Mouse (Mus musculus): ENCODE data around the gene Arpp19.

Arpp19 gene

DNA sequence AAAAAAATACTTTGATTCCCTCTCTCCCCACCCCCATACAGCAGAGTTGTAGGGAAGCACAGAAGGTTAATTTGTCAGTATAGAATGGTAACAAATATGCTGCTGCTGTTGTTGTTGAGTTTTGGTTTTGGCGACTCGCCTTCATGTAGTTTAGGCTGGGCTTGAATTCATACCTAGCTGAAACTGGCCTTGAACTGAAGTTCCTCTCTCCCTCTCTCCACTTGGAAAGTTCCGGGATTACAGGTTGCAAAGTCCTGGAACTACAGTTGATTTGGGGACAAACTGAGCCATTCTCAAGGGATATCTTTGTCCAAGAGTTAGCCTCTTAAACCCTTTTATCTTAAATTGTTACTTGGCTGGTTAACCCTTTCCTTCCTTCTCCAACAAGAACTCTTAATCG lies 1.5 kb upstream of the Arpp19 start:
- ATAC-seq (ENCODE audit: low TSS enrichment): no peak

DNA sequence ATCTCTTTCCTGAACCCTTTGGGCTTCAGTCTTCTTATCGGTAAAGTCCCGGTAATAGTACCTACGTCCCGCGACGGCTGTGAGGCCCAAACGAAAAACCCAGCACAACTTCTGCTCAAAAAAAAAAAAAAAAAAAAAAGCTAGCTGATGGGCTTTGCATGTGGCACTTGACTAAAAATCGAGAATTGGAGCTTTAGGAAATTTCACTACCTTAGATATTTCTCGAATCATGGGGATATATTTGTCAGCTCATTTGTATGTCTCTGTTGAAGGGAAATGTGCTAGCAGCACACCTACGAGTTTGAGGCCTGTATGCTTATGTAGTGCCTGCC lies 909 bp downstream of the Arpp19 start:
- no peak for ATAC-seq (ENCODE audit: low TSS enrichment)

GRCm38 (mm10) chr9:75040566-75040965 lies 3.2 kb downstream of the Arpp19 start:
- ATAC-seq (ENCODE audit: low TSS enrichment): no peak

DNA sequence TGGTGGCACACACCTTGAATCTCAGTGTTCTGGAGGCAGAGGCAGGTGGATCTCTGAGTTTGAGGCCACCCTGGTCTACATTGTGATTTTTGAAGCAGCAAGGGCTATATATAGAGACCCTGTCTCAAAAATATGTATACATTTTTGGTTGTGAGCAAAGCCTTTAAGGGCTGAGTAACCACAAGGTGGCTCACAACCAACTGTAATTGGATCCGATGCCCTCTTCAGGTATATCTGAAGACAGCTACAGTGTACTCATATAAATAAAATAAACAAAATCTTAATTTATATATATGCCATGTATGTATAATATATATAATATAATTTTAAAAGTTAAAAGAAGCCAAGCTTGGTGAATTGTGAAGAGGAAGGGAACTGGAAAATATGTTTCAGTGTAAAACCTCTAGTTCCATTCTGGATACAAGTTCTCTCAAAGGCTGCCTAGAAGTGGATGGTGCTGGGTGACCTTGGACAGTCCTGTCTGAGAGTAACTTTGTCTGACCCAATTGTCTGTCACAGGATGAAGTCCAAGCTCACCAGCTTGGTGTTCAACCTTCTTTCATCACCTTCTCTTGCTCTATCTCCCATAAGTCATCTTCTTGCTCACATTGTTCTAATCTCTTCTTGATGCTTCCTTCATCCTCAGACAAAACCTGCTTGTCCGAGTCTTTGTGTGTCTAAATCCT lies 4.6 kb downstream of the Arpp19 start:
- no peak for ATAC-seq (ENCODE audit: low TSS enrichment)

DNA sequence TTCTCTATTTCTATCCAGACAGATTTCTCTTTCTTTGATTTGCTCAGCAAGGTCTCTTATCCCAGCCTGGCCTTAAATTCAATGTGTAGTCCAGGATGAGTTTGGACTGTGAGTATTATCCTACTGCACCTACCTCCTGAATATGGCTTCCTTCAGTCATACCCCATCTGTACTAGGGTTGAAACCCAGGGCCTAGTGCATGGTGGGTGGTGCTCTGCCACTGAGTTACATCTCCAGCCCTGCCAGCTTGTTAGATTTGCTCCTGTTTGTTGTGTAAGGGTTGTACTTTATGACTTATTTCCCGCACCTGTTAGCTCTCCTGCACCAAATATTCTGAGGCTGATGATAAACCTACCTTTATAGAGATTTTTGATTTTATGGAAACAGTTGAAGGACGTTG lies 5.8 kb downstream of the Arpp19 start:
- no peak for ATAC-seq (ENCODE audit: low TSS enrichment)

DNA sequence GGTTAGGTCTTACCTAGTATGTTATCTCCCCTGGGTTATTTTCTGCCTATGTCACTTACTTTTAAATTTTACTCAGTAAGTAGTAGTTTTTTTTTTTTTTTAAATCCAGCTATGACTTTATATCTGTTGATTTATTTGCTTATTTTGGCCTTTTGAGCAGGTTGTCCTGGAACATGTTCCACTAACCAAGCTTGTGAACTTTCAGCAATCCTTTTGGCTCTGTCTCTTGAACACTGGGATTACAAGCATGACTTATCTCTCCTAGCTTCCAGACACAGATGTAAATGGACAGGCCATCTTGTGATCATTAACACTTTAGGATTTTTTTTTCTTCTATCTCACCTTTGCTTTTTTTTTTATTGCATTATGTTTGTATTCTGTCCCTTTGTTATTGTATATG lies 9.7 kb downstream of the Arpp19 start:
- ATAC-seq (ENCODE audit: low TSS enrichment): no peak

DNA sequence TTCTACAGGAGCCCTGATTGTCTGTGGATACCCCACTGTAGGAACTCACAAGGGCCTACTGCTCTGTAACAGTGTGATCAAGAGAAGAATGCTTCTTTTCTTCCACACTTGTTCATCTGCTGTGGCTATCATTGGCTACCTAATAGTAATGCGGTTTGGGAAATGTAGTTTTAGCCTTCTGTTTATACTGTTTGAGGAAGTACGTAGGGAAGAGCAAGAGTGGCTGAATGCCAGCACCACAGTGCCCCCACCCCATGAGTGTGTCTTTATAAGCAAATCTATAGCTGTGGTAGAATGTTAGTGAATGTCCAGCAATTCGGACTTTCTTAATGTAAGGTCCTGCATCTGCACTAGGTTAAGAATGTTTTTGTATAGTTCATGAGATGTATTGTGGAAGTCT lies 11.7 kb downstream of the Arpp19 start:
- ATAC-seq (ENCODE audit: low TSS enrichment): no peak

- ATAC-seq (ENCODE audit: low TSS enrichment): peak; percentile 77
Measured at GRCm38 (mm10) chr9:75050003-75050402, 12.6 kb downstream of the Arpp19 start.

DNA sequence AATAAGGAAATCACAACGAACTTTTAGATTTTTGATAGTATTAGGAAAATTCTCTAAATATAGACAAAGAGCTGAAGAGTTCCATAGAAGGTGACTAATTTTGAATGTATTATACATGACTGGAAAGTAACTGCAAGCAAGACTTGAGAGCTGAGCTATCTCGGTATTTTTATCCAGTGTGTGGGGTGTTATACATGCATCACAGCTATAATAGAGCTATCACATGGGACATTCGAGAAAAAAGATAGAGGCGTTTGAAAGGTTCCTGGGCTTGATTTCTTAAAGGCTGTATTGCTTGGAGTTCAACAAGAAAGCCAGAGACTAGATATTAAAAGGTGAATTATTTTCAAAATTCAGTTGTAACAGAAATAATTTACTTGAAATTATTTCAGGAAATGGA lies 14.4 kb downstream of the Arpp19 start:
- ATAC-seq (ENCODE audit: low TSS enrichment): peak; percentile 79

GRCm38 (mm10) chr9:75055046-75055445 lies 17.6 kb downstream of the Arpp19 start:
- no peak for ATAC-seq (ENCODE audit: low TSS enrichment)

- no peak for ATAC-seq (ENCODE audit: low TSS enrichment)
Measured at GRCm38 (mm10) chr9:75064678-75065331, 27.4 kb downstream of the Arpp19 start.

GRCm38 (mm10) chr9:75070457-75071028 lies 33.1 kb downstream of the Arpp19 start, which contains the start of gene Myo5a:
Myo5a (plus strand) TSS chr9:75071015.
- ATAC-seq (ENCODE audit: low TSS enrichment): no peak; the same call in 1 of the 2 replicates

- ATAC-seq (ENCODE audit: low TSS enrichment): peak; percentile 84
Measured at GRCm38 (mm10) chr9:75071029-75071705, 33.8 kb downstream of the Arpp19 start.

GRCm38 (mm10) chr9:75071706-75072192 lies 34.3 kb downstream of the Arpp19 start:
- ATAC-seq (ENCODE audit: low TSS enrichment): peak; percentile 38

GRCm38 (mm10) chr9:75072361-75072760 lies 34.9 kb downstream of the Arpp19 start:
- ATAC-seq (ENCODE audit: low TSS enrichment): peak; percentile 13; the same call in 1 of the 2 replicates

- no peak for ATAC-seq (ENCODE audit: low TSS enrichment)
Measured at GRCm38 (mm10) chr9:75077191-75077590, 39.8 kb downstream of the Arpp19 start.

GRCm38 (mm10) chr9:75085242-75085824 lies 47.9 kb downstream of the Arpp19 start:
- peak; percentile 58; the same call in 1 of the 2 replicates for ATAC-seq (ENCODE audit: low TSS enrichment)

DNA sequence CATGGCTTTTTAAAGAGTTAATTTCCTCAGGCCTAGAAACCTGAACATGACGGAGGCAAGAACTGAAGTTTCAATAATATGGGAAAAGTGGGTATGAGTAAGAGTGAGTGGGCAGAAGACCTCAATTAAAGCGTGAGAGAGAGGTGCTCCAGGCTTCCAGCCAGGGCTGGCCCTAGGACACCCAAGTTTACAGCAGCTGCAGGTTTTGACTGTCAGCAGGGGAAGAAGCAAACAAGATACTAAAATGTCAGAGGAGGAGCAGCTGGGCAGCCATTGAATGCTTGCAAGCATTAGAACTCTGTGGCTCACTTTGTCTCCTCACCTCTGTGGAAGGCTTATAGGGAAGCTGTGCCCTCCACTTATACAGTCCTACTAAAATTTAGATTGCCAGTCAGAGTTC lies 50.4 kb downstream of the Arpp19 start:
- peak; percentile 25; the same call in 1 of the 2 replicates for ATAC-seq (ENCODE audit: low TSS enrichment)

GRCm38 (mm10) chr9:75089285-75089684 lies 51.9 kb downstream of the Arpp19 start:
- ATAC-seq (ENCODE audit: low TSS enrichment): no peak

DNA sequence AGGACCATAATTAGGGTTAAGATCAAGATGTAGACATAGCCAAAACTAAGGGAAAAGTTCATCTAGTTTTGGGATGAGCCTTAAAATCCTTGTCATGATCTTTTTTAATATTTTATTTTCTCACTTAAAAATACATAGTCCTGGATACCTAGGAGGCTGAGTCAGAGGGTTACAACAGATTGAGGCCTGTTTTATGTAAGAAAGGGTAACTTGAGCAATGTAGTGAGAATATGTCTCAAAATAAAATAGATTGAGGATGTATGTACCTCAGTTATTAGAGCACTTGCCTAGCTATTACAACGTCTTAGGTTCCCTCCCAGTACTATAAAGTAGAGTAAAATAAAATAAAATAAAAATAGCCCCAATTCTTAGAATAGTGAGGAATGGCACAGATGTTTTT lies 54.7 kb downstream of the Arpp19 start:
- 0 out of 2 replicates have a peak, but pooled peaks have one; percentile 20 for ATAC-seq (ENCODE audit: low TSS enrichment)

GRCm38 (mm10) chr9:75094762-75095161 lies 57.3 kb downstream of the Arpp19 start:
- ATAC-seq (ENCODE audit: low TSS enrichment): no peak

DNA sequence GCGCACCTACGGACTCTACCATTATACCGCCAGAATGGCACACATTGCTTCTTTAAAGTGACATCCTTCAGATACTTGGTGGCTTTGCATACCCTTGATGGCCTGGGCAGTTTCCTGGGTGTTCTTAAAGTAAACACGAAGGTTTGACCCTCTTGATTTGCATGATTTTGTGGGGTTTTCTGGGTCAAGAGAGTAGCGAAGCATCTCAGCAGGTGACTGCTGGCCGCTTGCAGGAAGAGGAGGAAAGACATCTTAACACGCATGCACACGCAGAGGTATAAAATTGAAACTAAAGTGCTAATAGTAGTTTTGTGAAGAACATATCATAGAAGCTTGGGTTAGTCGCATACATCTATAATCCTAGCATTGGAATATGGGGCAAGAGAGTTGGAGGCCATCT lies 61.5 kb downstream of the Arpp19 start:
- no peak for ATAC-seq (ENCODE audit: low TSS enrichment)
